Mouse (Mus musculus) liver, embryonic 15.5 days (tissue): ENCODE measurements at regions not wholly inside any gene's neighbourhood (a gene's known extent, or its start where the extent isn't known, plus 50 kb on each side); places are given as distances from the start of the nearest gene placed in this dataset.

Experiments
- ATAC-seq: fragments of 200-750 bp; cut with Nextera tagmentation; 2 replicates; pipeline ENCODE4 v1.8.0; 2017; ENCODE audit warnings: moderate number of reproducible peaks, mild to moderate bottlenecking, moderate library complexity; ENCODE audit not compliant: insufficient read depth
- H3K27ac ChIP-seq: fragments of 300-500 bp; sonication (generic); replicated peaks from 2 replicates; pipeline ENCODE4 v1.5.1; 2015; ENCODE audit warnings: mild to moderate bottlenecking, inconsistent platforms
- H3K27me3 ChIP-seq: fragments of 300-500 bp; sonication (generic); 2 replicates; pipeline ENCODE4 v1.6.1; 2015; ENCODE audit warnings: mild to moderate bottlenecking, inconsistent platforms
- H3K36me3 ChIP-seq: fragments of 300-500 bp; sonication (generic); replicated peaks from 2 replicates; pipeline ENCODE4 v1.6.1; 2015; ENCODE audit warnings: moderate library complexity, mild to moderate bottlenecking, inconsistent platforms
- H3K4me1 ChIP-seq: fragments of 300-500 bp; sonication (generic); replicated peaks from 2 replicates; pipeline ENCODE4 v1.6.1; 2015; ENCODE audit warnings: inconsistent platforms
- H3K4me2 ChIP-seq: fragments of 300-500 bp; sonication (generic); 2 replicates; pipeline ENCODE4 v1.6.1; 2015; ENCODE audit warnings: moderate library complexity, mild to moderate bottlenecking, inconsistent platforms
- H3K4me3 ChIP-seq: fragments of 300-500 bp; sonication (generic); replicated peaks from 2 replicates; pipeline ENCODE4 v1.5.1; 2015; ENCODE audit warnings: mild to moderate bottlenecking, inconsistent platforms
- H3K9ac ChIP-seq: fragments of 300-500 bp; sonication (generic); 2 replicates; pipeline ENCODE4 v1.6.1; 2015; ENCODE audit warnings: moderate library complexity, mild to moderate bottlenecking, inconsistent platforms
- H3K9me3 ChIP-seq: fragments of 300-500 bp; sonication (generic); replicated peaks from 2 replicates; pipeline ENCODE4 v1.6.1; 2016; ENCODE audit warnings: inconsistent platforms
- WGBS: fragments of 180-500 bp; shearing (Covaris S2); methylation state at CpG from one replicate; pipeline ENCODE4 v1.1.7; 2015; ENCODE audit warnings: mixed read lengths; ENCODE audit not compliant: insufficient replicate concordance; 5-methylcytosine and 5-hydroxymethylcytosine counted together

GRCm38 (mm10) chr11:22692941-22693341, 167.8 kb downstream of the B3gnt2 start:
- H3K4me2 ChIP-seq, result no peak overlapping the region
- 0 out of 2 replicates have a peak, but pooled peaks cover 7% of the 10 kb centered on the region for H3K4me1 ChIP-seq
- H3K9ac ChIP-seq, result no peak overlapping the region
- H3K9me3 ChIP-seq, result no peaks in the 10 kb centered on the region
- H3K27me3 ChIP-seq, result no peaks in the 10 kb centered on the region
- no peak overlapping the region for H3K4me3 ChIP-seq
- WGBS, result 8% methylated on average over 1 of the region's 1 CpGs
- H3K36me3 ChIP-seq, result no peaks in the 10 kb centered on the region
- ATAC-seq, result no peak
- no peak overlapping the region for H3K27ac ChIP-seq

- no peaks in the 10 kb centered on the region for H3K36me3 ChIP-seq
- ATAC-seq, result no peak
- H3K4me2 ChIP-seq, result no peak overlapping the region
- H3K4me3 ChIP-seq, result no peak overlapping the region
- no peak overlapping the region for H3K27ac ChIP-seq
- H3K9me3 ChIP-seq, result no peaks in the 10 kb centered on the region
- no peaks in the 10 kb centered on the region for H3K27me3 ChIP-seq
- H3K4me1 ChIP-seq, result 0 out of 2 replicates have a peak, but pooled peaks cover 7% of the 10 kb centered on the region
- no peak overlapping the region for H3K9ac ChIP-seq
- WGBS, result 28% methylated on average over 2 of the region's 2 CpGs
These were observed 167.4 kb downstream of the B3gnt2 start for GRCm38 (mm10) chr11:22693376-22693775.

DNA sequence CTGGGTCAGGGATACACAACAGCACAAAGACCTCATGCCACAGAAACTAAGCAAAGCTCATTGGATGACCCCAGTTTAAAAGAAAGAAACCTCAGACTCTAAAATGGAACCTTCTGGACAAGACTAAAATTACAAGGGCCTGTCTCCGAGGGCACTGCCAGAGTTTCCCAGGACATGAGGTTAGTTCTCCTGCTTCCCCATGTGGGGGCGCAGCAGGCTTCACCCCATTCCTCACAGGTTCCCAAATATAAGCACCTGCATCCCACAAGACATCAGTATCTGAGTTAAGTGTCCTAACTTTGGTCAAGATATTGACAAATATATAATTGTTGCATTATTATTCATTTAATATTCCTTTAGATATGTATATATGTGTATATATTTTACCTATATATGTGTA, 166.8 kb downstream of the B3gnt2 start:
- no peaks in the 10 kb centered on the region for H3K27me3 ChIP-seq
- no peak for ATAC-seq
- H3K4me3 ChIP-seq, result no peak overlapping the region
- H3K9ac ChIP-seq, result no peak overlapping the region
- WGBS, result 62% methylated on average over 2 of the region's 2 CpGs
- no peaks in the 10 kb centered on the region for H3K9me3 ChIP-seq
- no peaks in the 10 kb centered on the region for H3K36me3 ChIP-seq
- 0 out of 2 replicates have a peak, but pooled peaks cover 7% of the 10 kb centered on the region for H3K4me1 ChIP-seq
- H3K4me2 ChIP-seq, result no peak overlapping the region
- no peak overlapping the region for H3K27ac ChIP-seq

DNA sequence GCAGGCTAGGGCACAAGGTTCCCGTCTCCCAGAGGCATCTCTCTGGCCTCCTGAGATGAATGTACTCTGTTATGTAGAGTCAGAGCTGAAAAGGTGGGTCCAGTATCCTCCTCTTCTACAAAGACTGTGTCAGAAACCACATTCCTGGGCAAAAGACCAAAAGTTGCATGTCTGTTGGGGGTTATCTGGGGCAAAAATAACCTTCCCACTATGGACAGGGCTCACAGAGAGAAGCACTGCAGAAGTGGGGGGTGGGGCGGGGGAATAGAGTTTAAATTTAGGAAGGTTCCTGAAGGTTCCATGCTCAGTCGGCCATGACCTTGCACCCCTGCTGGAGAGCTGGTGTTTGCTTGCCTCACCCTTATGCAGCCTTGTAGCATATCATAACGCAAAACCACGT, 165.9 kb downstream of the B3gnt2 start:
- no peak overlapping the region for H3K27ac ChIP-seq
- no peaks in the 10 kb centered on the region for H3K9me3 ChIP-seq
- H3K4me2 ChIP-seq, result no peak overlapping the region
- 0 out of 2 replicates have a peak, but pooled peaks cover 7% of the 10 kb centered on the region for H3K4me1 ChIP-seq
- 37% methylated on average over 5 of the region's 5 CpGs for WGBS
- H3K9ac ChIP-seq, result no peak overlapping the region
- no peak overlapping the region for H3K4me3 ChIP-seq
- no peaks in the 10 kb centered on the region for H3K27me3 ChIP-seq
- ATAC-seq, result no peak
- H3K36me3 ChIP-seq, result no peaks in the 10 kb centered on the region

- ATAC-seq, result no peak
- H3K36me3 ChIP-seq, result no peaks in the 10 kb centered on the region
- H3K9ac ChIP-seq, result no peak overlapping the region
- H3K9me3 ChIP-seq, result no peaks in the 10 kb centered on the region
- 0 out of 2 replicates have a peak, but pooled peaks cover 7% of the 10 kb centered on the region for H3K4me1 ChIP-seq
- no peak overlapping the region for H3K4me2 ChIP-seq
- no peaks in the 10 kb centered on the region for H3K27me3 ChIP-seq
- WGBS, result 71% methylated on average over 1 of the region's 1 CpGs
- H3K4me3 ChIP-seq, result no peak overlapping the region
- H3K27ac ChIP-seq, result no peak overlapping the region
These were observed 165.5 kb downstream of the B3gnt2 start for GRCm38 (mm10) chr11:22695237-22695636.

DNA sequence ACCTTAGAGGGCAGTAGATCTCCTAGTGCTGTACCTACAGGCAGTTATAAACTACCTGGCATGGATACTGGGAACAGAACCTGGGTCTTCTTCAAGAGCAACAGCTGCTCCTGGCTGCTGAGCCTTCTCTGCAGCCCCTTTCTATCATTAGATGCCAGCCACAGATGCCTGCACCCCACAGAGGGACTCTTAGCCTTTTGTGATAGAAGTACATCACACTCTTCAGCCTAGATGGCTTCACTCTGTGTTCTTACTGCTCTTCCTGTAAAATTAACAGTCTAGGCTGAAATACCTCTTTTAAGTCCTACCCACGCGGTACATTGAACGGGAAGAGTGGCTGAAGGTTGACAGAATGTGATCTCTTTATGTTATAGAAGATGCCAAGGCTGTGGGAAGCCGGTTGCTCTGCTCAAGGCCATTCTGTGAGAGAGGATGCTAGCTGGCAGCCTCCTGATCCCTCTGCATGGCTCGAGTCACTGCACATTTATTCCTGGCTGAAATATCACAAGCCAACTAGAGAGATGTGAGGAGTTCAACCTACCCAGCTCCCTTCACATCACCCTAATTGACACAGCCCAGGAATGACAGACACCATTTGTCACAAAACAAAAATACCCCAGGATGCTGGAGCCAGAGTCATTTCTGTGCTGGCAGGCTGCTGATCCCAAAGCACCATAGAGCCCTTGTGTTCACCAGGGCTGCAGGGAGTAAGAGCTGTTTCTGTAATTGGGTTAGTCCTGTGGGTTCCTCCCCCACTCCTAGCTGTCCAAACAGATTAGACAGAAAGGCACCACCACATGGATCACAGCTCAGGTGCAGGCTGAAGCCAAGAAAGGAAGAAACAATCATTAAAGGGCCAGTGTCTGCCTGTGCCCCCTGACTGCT, 162.5 kb downstream of the B3gnt2 start:
- no peak overlapping the region for H3K27ac ChIP-seq
- H3K36me3 ChIP-seq, result no peaks in the 10 kb centered on the region
- no peak overlapping the region for H3K9ac ChIP-seq
- ATAC-seq, result no peak
- H3K27me3 ChIP-seq, result no peaks in the 10 kb centered on the region
- H3K9me3 ChIP-seq, result no peaks in the 10 kb centered on the region
- no peak overlapping the region for H3K4me3 ChIP-seq
- no peak overlapping the region for H3K4me2 ChIP-seq
- H3K4me1 ChIP-seq, result 0 out of 2 replicates have a peak, but pooled peaks cover 7% of the 10 kb centered on the region
- WGBS, result 52% methylated on average over 5 of the region's 5 CpGs

DNA sequence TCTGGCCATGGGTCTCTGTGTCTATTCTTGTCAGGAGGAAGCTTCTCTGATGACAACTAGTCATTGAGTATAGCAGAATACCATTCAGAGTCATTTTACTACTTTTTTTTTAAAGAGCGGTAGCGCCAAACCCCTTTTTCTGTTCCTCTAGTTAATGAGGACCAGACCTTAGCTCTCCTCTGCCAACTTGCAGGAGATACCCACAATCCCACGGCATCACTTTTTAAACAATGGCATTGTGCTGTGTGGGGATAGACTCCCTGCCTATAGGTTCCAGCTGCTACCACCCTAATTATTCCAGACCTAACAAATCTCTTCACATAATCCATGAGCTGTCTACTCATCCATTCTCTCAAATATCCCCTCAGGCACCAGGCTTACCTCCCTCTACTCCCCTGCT, 154.7 kb downstream of the B3gnt2 start:
- Histone ChIP-seq H3K4me3 (no peak overlapping the region), H3K4me2 (no peak overlapping the region), H3K27me3 (no peaks in the 10 kb centered on the region), H3K9ac (no peak overlapping the region), H3K27ac (no peak overlapping the region), H3K9me3 (no peaks in the 10 kb centered on the region), H3K36me3 (no peaks in the 10 kb centered on the region), H3K4me1 (no peaks in the 10 kb centered on the region)
- 83% methylated on average over 3 of the region's 3 CpGs for WGBS
- ATAC-seq, result no peak
